Mouse (Mus musculus) layer of hippocampus, adult 9-10 months (tissue): ENCODE measurements around the gene Socs7.
"Not testable (repeated sequence)": the region's sequence is repeated elsewhere in the genome, so short reads cannot be mapped to it uniquely, and the experiment has no call there.

Source experiments
- DNase-seq: peaks from one replicate; pipeline ENCODE4 v3.0.0; 2022; ENCODE audit warnings: low spot score

The Socs7 gene

GRCm38 (mm10) chr11:97361948-97362648 is at the start of gene Socs7:
TSS of gene Socs7 (plus strand) at chr11:97362551.
- peak; percentile 78 for DNase-seq

- DNase-seq: not testable (repeated sequence)
Observed at GRCm38 (mm10) chr11:97312871-97313270, 49.5 kb upstream of the Socs7 start.

- no peak for DNase-seq
Observed at GRCm38 (mm10) chr11:97314110-97314509, 48.2 kb upstream of the Socs7 start.

GRCm38 (mm10) chr11:97314751-97315503 is 47.4 kb upstream of the Socs7 start:
- DNase-seq: no peak

GRCm38 (mm10) chr11:97315504-97316503 is 46.5 kb upstream of the Socs7 start, which contains the start of gene Mrpl45:
TSS of gene Mrpl45 (plus strand) at chr11:97315716.
- DNase-seq: peak; percentile 95

- DNase-seq: no peak
Observed at GRCm38 (mm10) chr11:97321197-97321596, 41.2 kb upstream of the Socs7 start.

- not testable (repeated sequence) for DNase-seq
Observed at GRCm38 (mm10) chr11:97321894-97322600, 40.3 kb upstream of the Socs7 start.

GRCm38 (mm10) chr11:97325224-97325623 is 37.1 kb upstream of the Socs7 start:
- no peak for DNase-seq

- DNase-seq: no peak
Observed at GRCm38 (mm10) chr11:97328148-97328547, 34.2 kb upstream of the Socs7 start.

- no peak for DNase-seq
Observed at GRCm38 (mm10) chr11:97330315-97330714, 32.0 kb upstream of the Socs7 start.

- no peak for DNase-seq
Observed at GRCm38 (mm10) chr11:97331231-97332190, 30.8 kb upstream of the Socs7 start.

- DNase-seq: no peak
Observed at GRCm38 (mm10) chr11:97333044-97333443, 29.3 kb upstream of the Socs7 start.

- DNase-seq: no peak
Observed at GRCm38 (mm10) chr11:97333896-97334295, 28.5 kb upstream of the Socs7 start.

GRCm38 (mm10) chr11:97334400-97334799 is 28.0 kb upstream of the Socs7 start:
- no peak for DNase-seq

GRCm38 (mm10) chr11:97336238-97336637 is 26.1 kb upstream of the Socs7 start:
- DNase-seq: no peak

GRCm38 (mm10) chr11:97336751-97337345 is 25.5 kb upstream of the Socs7 start:
- DNase-seq: no peak

- DNase-seq: no peak
Observed at GRCm38 (mm10) chr11:97337363-97337762, 25.0 kb upstream of the Socs7 start.

- no peak for DNase-seq
Observed at GRCm38 (mm10) chr11:97338302-97338976, 23.9 kb upstream of the Socs7 start.

- DNase-seq: no peak
Observed at GRCm38 (mm10) chr11:97338977-97339315, 23.4 kb upstream of the Socs7 start.
